Mouse (Mus musculus) intestine, embryonic 15.5 days (tissue): ENCODE results near the gene A630095E13Rik. TPM values are rescaled to one million over a fixed set of nuclear protein-coding genes. Genes with fewer than 3 reads are reported as not detected.
"Not testable (repeated sequence)": the region's sequence is repeated elsewhere in the genome, so short reads cannot be mapped to it uniquely, and the experiment has no call there.

Experiments
- ATAC-seq: fragments of 200-750 bp; cut with Nextera tagmentation; 2 replicates; pipeline ENCODE4 v1.8.0; 2017; ENCODE audit warnings: moderate TSS enrichment, moderate library complexity
- H3K27ac ChIP-seq: fragments of 300-500 bp; sonication (generic); 2 replicates; pipeline ENCODE4 v1.5.1; 2015; ENCODE audit warnings: mild to moderate bottlenecking, inconsistent platforms
- H3K27me3 ChIP-seq: fragments of 300-500 bp; sonication (generic); replicated peaks from 2 replicates; pipeline ENCODE4 v1.6.1; 2015; ENCODE audit warnings: inconsistent platforms
- H3K36me3 ChIP-seq: fragments of 300-500 bp; sonication (generic); 2 replicates; pipeline ENCODE4 v1.6.1; 2015; ENCODE audit warnings: inconsistent platforms
- H3K4me1 ChIP-seq: fragments of 300-500 bp; sonication (generic); replicated peaks from 2 replicates; pipeline ENCODE4 v1.6.1; 2015; ENCODE audit warnings: inconsistent platforms
- H3K4me2 ChIP-seq: fragments of 300-500 bp; sonication (generic); replicated peaks from 2 replicates; pipeline ENCODE4 v1.6.1; 2015; ENCODE audit warnings: mild to moderate bottlenecking, inconsistent platforms
- H3K4me3 ChIP-seq: fragments of 300-500 bp; sonication (generic); replicated peaks from 2 replicates; pipeline ENCODE4 v1.5.1; 2015; ENCODE audit warnings: inconsistent platforms
- H3K9ac ChIP-seq: fragments of 300-500 bp; sonication (generic); 2 replicates; pipeline ENCODE4 v1.6.1; 2015; ENCODE audit warnings: inconsistent platforms
- H3K9me3 ChIP-seq: fragments of 300-500 bp; sonication (generic); 2 replicates; pipeline ENCODE4 v1.6.1; 2016; ENCODE audit warnings: inconsistent platforms
- WGBS: fragments of 180-500 bp; shearing (Covaris S2); methylation state at CpG from one replicate; pipeline ENCODE4 v1.1.7; 2015; 5-methylcytosine and 5-hydroxymethylcytosine counted together
- polyA plus RNA-seq: library from polyadenylated mRNA; unstranded; fragments of >200 nt; fragmentation: Nextera tagmentation; extraction: Ambion mirVana; gene quantifications from 2 replicates; pipeline ENCODE4 v1.2.1, GENCODE M21; 2015

The A630095E13Rik gene
- polyA plus RNA-seq, result not detected in 2 replicates

GRCm38 (mm10) chr9:36643276-36643675, at the start of gene A630095E13Rik:
Gene A630095E13Rik (minus strand): TSS chr9:36643376.
- 61% methylated on average over 3 of the region's 3 CpGs for WGBS
- not testable (repeated sequence) for H3K36me3 ChIP-seq, H3K9ac ChIP-seq, H3K9me3 ChIP-seq, H3K27ac ChIP-seq, H3K4me1 ChIP-seq, ATAC-seq, H3K4me2 ChIP-seq, H3K4me3 ChIP-seq, H3K27me3 ChIP-seq

DNA sequence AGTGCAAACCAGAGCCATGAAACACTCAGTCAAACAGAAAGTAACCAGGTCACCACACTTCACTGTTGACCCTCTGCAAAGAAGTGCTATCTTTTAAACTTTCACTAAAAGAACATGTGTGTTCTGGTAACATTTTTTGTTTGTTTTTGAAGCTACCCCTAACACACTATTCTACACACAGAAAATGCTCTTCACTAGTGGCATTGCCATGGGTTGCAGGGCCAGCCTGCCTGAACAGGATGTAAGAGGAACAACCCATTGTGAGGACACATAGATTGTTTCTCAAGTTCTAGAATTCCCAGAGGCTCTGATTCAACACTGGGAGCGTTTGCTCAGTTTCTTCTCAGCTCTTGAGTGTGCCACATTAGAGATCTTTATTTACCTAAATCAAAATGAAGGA, 49.7 kb upstream of the A630095E13Rik start, which contains the start of gene Acrv1:
Gene Acrv1 (plus strand): TSS at position 301 of the 400 bp plus-strand sequence.
- no peaks in the 10 kb centered on the region for H3K4me1 ChIP-seq
- H3K36me3 ChIP-seq, result no peaks in the 10 kb centered on the region
- no peak within 1 kb of the TSS for H3K4me2 ChIP-seq
- H3K4me3 ChIP-seq, result no peak within 1 kb of the TSS
- no peak within 1 kb of the TSS for H3K9ac ChIP-seq
- ATAC-seq, result no peak
- 53% methylated on average over 1 of the region's 1 CpGs for WGBS
- no peaks in the 10 kb centered on the region for H3K9me3 ChIP-seq
- H3K27ac ChIP-seq, result no peak within 1 kb of the TSS
- no peaks in the 10 kb centered on the region for H3K27me3 ChIP-seq

DNA sequence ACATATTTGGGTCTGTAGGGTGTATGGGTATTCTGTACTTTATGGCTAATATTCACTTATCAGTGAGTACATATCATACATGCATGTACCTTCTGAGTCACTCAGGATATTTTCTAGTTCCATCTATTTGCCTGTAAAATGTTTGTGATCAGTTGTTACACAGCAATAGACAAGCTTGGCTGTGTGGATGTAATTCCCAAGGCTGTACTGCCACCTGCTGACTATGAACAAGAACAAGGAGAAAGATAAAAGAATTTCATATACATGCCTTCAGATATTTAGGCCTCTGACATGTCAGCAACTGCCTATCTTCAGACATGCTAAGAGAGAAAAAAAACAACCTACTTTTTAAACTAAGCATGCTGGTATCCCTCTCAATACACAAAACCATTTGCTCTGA, 44.2 kb upstream of the A630095E13Rik start:
- no peak overlapping the region for H3K4me2 ChIP-seq
- no peaks in the 10 kb centered on the region for H3K4me1 ChIP-seq
- H3K27me3 ChIP-seq, result no peaks in the 10 kb centered on the region
- H3K27ac ChIP-seq, result no peak overlapping the region
- no peaks in the 10 kb centered on the region for H3K36me3 ChIP-seq
- ATAC-seq, result no peak
- H3K4me3 ChIP-seq, result no peak overlapping the region
- no peaks in the 10 kb centered on the region for H3K9me3 ChIP-seq
- no peak overlapping the region for H3K9ac ChIP-seq

DNA sequence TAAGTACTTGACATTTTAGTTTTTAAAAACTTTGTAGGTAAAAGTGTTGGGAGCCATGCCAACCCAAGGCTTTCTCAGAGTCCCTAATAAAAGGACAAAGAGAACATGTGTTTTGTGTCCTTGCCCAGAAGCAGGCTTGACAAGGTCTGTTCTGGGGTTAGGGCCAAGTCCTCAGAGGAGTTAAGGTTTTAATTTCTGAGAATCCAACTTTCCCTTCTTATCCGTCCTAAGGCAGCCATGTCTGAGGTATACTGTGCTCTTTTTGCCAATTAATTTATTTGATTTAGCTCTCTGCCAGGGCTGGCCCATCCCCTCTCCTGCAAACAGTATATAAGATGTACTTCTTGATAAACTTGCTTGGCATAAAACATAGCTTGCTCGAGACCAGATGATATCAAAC, 38.2 kb upstream of the A630095E13Rik start:
- Histone ChIP-seq H3K36me3 (no peaks in the 10 kb centered on the region), H3K27me3 (no peaks in the 10 kb centered on the region), H3K4me1 (no peaks in the 10 kb centered on the region), H3K4me3 (no peak overlapping the region), H3K27ac (no peak overlapping the region), H3K9ac (no peak overlapping the region), H3K9me3 (no peaks in the 10 kb centered on the region), H3K4me2 (no peak overlapping the region)
- 61% methylated on average over 2 of the region's 2 CpGs for WGBS
- ATAC-seq, result no peak

Other genes starting within 250 kb of the A630095E13Rik start
- not detected in 2 replicates for gene Gm7257, start 211.5 kb downstream of the A630095E13Rik start, polyA plus RNA-seq
- not detected in 2 replicates for gene Gm9513, start 167.7 kb downstream of the A630095E13Rik start, polyA plus RNA-seq
- not detected in 2 replicates for gene Gm5615, start 101.4 kb downstream of the A630095E13Rik start, polyA plus RNA-seq
- gene Gm17689, start 60.7 kb downstream of the A630095E13Rik start, polyA plus RNA-seq, result not detected in 2 replicates
- not detected in 2 replicates for gene Acrv1, start 49.8 kb upstream of the A630095E13Rik start, polyA plus RNA-seq
- gene Chek1, start 83.7 kb upstream of the A630095E13Rik start, polyA plus RNA-seq, result 24.6 and 30.1 TPM in 2 replicates
- 313 and 370 TPM in 2 replicates for gene Stt3a, start 124.3 kb upstream of the A630095E13Rik start, polyA plus RNA-seq
- 93.5 and 95.5 TPM in 2 replicates for gene Ei24, start 154.0 kb upstream of the A630095E13Rik start, polyA plus RNA-seq
- 16.5 and 16.9 TPM in 2 replicates for gene Fez1, start 178.5 kb upstream of the A630095E13Rik start, polyA plus RNA-seq